Mouse (Mus musculus) left cerebral cortex, postnatal 10 days (tissue): ENCODE data around the gene 4930455H04Rik. TPM values are rescaled to one million over a fixed set of nuclear protein-coding genes. Genes with fewer than 3 reads are reported as not detected.
A peak's percentile ranks its signal among the peaks of the same experiment; 100 is the strongest.

ENCODE experiments used
- DNase-seq, 2 experiments: peaks; one replicate each; pipeline ENCODE4 v3.0.0; 2021 to 2022; ENCODE audit warnings: low spot score in 2 of 2, mixed read lengths in 1 of 2; ENCODE audit errors: extremely low spot score in 1 of 2
- intact Hi-C: fragments of 180-260 bp; cut with DNase I; formaldehyde crosslinking; loops from one replicate; pipeline ENCODE4 v1.15.1; 2025
- total RNA-seq, 2 experiments: library from RNA; stranded (reverse); gene quantifications; 2 replicates each; pipeline ENCODE4 v1.2.3; 2021

Gene 4930455H04Rik
- total RNA-seq, 2 experiments from 2014 or later = not detected

- DNase-seq = no peak
- intact Hi-C loops = no loop called here
Measured at GRCm38 (mm10) chr3:116963213-116963612, 4.9 kb upstream of the 4930455H04Rik start.

DNA sequence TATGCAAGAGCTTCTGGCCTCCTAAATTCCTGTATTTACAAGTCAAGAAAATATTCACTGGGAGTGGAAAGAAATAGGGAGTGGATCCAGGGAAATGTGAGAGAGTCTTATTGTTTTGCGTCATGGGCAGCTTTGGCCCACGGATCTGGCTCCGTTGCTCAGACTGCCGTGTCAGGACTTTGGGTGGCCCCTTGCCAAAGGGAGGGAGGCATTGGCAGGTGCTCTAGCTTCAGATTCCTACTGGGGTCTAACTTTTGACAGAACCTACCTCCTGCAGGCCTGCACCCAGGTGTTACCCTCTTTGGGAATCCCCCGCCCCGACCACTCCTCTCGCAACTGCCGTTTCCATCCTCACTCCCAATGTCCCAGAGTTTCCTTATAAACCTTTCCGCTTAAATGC is 3.6 kb upstream of the 4930455H04Rik start:
- intact Hi-C loops = no loop called here
- peak in 1 of 2 experiments; percentile 64 for DNase-seq

DNA sequence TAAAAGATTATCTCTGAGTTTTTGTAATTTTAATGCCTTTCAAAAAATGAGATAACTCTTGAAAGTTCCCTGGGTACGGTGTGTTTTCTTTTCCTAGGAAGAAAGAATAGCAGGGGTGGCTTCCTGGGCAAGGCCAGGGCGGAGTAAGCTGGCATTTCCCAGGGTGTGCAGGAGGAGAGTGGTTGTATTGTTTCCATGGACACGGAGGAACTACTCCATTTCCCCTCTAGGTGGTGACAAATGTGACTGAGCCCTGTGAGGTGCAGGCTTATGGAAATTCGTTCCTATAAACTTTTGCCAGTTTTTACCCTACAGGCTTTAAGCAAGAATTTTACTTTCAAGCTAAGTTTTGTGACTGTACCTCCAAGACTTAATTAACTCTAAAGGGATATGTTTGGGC is 1.8 kb upstream of the 4930455H04Rik start:
- intact Hi-C loops = no loop called here
- peak; percentile 51 to 72 for DNase-seq

DNA sequence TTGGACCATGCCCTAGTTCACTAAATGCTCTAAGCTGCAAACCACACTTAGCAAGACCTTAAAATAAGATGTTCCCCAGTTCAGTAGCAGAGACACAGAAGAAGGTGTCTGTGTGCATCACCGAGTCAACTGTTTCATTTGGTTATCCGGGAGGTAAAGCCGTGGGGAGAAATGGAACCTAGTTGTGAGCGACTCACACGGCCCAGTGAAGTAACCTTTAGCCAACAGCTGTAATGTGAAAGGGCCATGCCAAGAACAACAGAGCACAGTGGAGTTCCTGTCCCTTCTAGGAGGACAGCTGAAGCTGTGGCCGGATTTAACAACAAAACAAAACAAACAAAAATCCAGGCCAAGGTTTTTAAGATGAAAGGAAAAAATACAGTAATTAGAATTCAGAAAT is 1.3 kb upstream of the 4930455H04Rik start:
- peak in 1 of 2 experiments; percentile 70 for DNase-seq
- intact Hi-C loops = no loop called here

DNA sequence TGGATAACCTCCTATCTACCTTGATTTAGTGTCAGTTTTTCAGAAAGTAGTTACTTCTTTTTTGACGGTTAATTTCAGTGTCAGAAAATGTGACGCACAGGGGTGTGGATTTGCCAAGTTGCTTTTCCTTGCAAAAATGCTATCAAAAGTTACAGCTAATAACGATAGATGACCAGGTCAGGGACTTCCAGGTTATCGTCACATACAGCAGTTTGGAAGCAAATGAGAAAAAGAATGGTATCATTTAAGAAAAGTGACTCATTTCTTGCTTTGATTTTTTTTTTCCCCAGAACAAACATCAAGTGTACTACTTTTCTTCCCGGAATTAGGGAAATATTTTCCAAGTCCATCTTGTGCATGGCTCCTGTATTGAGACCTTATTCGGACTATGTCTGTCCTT is 631 bp upstream of the 4930455H04Rik start:
- no peak for DNase-seq
- intact Hi-C loops = no loop called here

DNA sequence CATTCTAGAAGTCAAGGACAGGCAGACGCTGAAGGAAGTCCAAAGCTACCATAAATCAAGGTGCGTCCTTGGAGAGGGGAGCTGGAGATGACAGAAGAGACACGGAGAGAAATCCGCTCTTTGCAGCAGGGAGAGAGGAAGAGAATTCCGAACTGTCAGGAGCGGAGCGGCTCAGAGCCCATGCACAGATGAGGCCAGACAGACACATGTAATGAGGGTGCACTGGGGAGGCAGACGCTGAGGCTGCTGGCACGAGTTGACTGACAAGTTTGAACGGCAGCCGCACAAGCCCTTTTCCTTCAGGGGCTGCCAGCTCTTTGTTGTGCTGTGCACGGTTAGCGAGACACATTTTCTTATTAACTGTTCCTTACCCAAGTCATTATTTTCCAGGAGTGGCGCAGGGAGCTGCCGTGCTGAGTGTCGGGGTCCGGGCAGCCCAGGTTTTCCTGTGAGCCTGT is 502 bp downstream of the 4930455H04Rik start, which contains the start of gene Palmd:
TSS of gene Palmd (minus strand) at position 448 of the 458 bp plus-strand sequence.
- peak in 1 of 2 experiments; percentile 82 for DNase-seq
- intact Hi-C loops = no loop called here

DNA sequence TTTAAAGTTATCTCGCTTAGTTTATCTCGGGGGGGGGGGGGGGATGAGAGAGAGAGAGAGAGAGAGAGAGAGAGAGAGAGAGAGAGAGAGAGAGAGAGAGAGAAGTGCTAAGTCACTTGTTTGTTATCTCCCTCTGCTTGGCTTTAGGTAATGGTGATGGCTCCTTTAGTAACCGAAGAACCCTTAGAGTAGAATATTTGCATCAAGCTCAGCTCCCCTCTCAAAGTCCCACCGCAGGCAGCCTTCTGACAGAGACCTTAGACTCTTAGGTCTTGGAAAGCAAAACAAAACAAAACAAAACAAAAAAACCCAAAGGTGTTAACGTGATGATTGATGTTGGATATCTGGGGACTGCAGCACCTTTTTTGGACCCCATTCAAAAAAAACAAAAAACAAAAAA is 936 bp downstream of the 4930455H04Rik start:
- DNase-seq = no peak
- intact Hi-C loops = no loop called here

GRCm38 (mm10) chr3:116969786-116970185 is 1.7 kb downstream of the 4930455H04Rik start:
- intact Hi-C loops = no loop called here

GRCm38 (mm10) chr3:116981811-116982575 is 13.9 kb downstream of the 4930455H04Rik start:
- DNase-seq = peak in 1 of 2 experiments; percentile 48
- intact Hi-C loops = no loop called here

More at GRCm38 (mm10) chr3:116969786-116970185, 1.7 kb downstream of the 4930455H04Rik start:
- no peak for DNase-seq

DNA sequence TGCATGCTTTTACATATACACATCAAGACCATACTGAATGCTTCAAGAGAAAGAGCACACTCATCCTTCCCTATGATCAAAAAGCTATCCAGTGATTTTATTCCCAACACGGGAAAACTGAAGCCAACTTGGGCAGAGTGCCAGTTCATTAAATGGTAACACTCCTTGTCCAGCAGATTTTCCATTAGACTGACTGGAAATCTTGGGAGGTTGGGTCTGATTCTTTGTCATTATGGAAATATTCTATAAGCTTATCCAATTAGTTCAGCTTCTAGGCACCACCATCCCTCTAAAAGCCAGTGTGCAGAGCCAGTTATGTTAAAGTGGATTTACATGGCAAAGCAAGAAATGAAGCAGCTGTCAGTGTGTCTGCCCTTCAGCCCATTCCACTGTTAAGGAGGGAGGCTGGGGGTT is 17.0 kb downstream of the 4930455H04Rik start:
- intact Hi-C loops = no loop called here
- no peak for DNase-seq

GRCm38 (mm10) chr3:116985741-116986140 is 17.7 kb downstream of the 4930455H04Rik start:
- intact Hi-C loops = no loop called here

GRCm38 (mm10) chr3:116986451-116986850 is 18.4 kb downstream of the 4930455H04Rik start:
- no peak for DNase-seq
- intact Hi-C loops = no loop called here

More at GRCm38 (mm10) chr3:116985741-116986140, 17.7 kb downstream of the 4930455H04Rik start:
- peak; percentile 29 to 45 for DNase-seq

- no peak for DNase-seq
- intact Hi-C loops = no loop called here
Measured at GRCm38 (mm10) chr3:116988221-116988620, 20.2 kb downstream of the 4930455H04Rik start.

DNA sequence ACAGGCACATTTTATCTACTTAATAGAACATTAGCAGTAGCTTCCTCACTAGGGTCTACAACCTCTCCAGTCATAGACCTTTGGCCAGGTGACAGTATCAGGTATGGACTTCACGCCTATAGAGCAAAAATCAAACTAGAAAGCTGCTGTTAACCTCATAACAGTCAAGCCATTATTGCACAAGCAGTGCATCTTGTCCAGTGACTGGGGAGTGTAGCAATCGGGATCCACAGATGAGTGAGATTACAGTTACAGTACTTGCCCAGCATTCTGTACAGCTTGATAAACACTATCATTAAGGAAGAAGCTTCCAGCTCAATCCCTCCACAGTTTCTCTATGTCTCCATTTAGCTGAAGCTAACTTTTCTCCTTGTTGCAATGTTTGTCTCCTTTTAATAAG is 23.1 kb downstream of the 4930455H04Rik start:
- intact Hi-C loops = no loop called here
- DNase-seq = no peak

GRCm38 (mm10) chr3:116993011-116993410 is 24.9 kb downstream of the 4930455H04Rik start:
- intact Hi-C loops = no loop called here
- DNase-seq = no peak

- intact Hi-C loops = no loop called here
- no peak for DNase-seq
Measured at GRCm38 (mm10) chr3:117001686-117002485, 33.8 kb downstream of the 4930455H04Rik start.

GRCm38 (mm10) chr3:117003379-117003778 is 35.3 kb downstream of the 4930455H04Rik start:
- no peak for DNase-seq
- intact Hi-C loops = no loop called here

DNA sequence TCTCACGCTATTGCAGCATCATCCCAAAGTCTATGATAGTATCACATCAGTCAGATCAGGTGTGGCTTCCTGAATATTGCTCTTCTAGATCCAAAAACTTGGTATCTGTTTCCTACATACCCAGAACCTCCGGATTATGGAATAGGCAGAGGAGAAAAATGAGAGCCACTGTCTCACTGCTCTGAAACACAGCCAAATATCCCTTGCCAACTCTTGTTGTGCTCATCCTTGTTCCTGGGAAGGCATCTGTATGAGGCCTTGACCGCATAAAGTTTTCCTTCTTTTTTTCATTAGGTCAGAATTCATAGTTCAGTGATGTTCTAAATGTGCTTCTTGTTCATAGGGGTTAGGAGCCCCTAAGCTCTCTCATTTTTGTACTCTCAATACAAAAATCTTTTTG is 38.6 kb downstream of the 4930455H04Rik start:
- intact Hi-C loops = no loop called here
- no peak for DNase-seq

- peak in 1 of 2 experiments; percentile 42 for DNase-seq
- intact Hi-C loops = no loop called here
Measured at GRCm38 (mm10) chr3:117007340-117007739, 39.3 kb downstream of the 4930455H04Rik start.

DNA sequence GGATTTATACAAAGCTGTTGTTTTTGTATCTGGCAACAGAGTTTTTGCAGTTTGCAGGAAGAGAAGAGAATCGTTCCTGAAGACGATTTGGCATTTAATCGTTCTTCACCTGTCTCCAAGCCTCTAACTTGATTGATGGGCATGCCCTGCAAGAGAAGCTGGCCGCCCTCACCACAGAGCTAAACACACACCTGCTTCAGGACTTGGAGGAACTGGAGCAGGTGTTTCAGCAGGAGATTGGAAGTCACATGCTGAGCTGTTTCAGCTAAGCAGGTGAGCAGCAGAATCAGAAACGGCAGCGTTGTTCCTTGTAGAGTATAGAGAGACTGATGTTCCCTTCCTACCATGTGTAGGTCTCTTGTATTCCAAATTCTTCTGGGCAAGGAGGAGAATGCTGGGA is 42.1 kb downstream of the 4930455H04Rik start:
- intact Hi-C loops = no loop called here
- DNase-seq = no peak
